Mouse (Mus musculus): Measurements from ENCODE around the gene Hap1. TPM values are rescaled to one million over a fixed set of nuclear protein-coding genes. Genes with fewer than 3 reads are reported as not detected.
A peak's percentile ranks its signal among the peaks of the same experiment; 100 is the strongest.

Hap1 gene
- polyA plus RNA-seq, 1 experiment, result 1.0 TPM

- H3K4me3 ChIP-seq, result no peak overlapping the region
- H3K27me3 ChIP-seq (ENCODE audit: control insufficient read depth, insufficient read depth, insufficient read length), result peaks cover 8% of the 10 kb centered on the region
- no peak overlapping the region for H3ac ChIP-seq (ENCODE audit: control insufficient read depth, insufficient read length)
- no peak for TF ChIP-seq E2F4 (IDR thresholded peaks at IDR 0.05; ENCODE audit: insufficient read depth)
- no peak for TF ChIP-seq MYOD1 (IDR thresholded peaks at IDR 0.05; ENCODE audit: control insufficient read depth in 1 of 3, insufficient read length in 2 of 3, low read depth in 2 of 3)
- TF ChIP-seq CEBPB (IDR thresholded peaks at IDR 0.05; ENCODE audit: insufficient read depth, poor library complexity, severe bottlenecking), result no peak
- TF ChIP-seq SRF (IDR thresholded peaks at IDR 0.05; ENCODE audit: control insufficient read depth, insufficient read length, low read depth), result no peak
- TF ChIP-seq TCF3 (IDR thresholded peaks at IDR 0.05; ENCODE audit: insufficient read length, low read depth), result no peak
- TF ChIP-seq MAX (IDR thresholded peaks at IDR 0.05; ENCODE audit: low read depth), result no peak
- no peak for TF ChIP-seq REST (IDR thresholded peaks at IDR 0.05; ENCODE audit: insufficient read depth, insufficient read length)
- TF ChIP-seq MYOG (IDR thresholded peaks at IDR 0.05; ENCODE audit: control insufficient read depth in 1 of 3, insufficient read depth in 1 of 3, insufficient read length in 2 of 3, low read depth in 2 of 3), result no peak
- no peaks in the 10 kb centered on the region for H3K79me2 ChIP-seq (ENCODE audit: control insufficient read depth, insufficient read depth)
- no peaks in the 10 kb centered on the region for H3K36me3 ChIP-seq (ENCODE audit: control insufficient read depth, insufficient read depth)
- no peak overlapping the region for H3K4me2 ChIP-seq (ENCODE audit: low read depth)
Observed at GRCm38 (mm10) chr11:100357408-100357807, 1.5 kb upstream of the Hap1 start.

- TF ChIP-seq MYOD1 (IDR thresholded peaks at IDR 0.05; ENCODE audit: control insufficient read depth in 1 of 3, insufficient read length in 2 of 3, low read depth in 2 of 3) (no peak), CEBPB (IDR thresholded peaks at IDR 0.05; ENCODE audit: insufficient read depth, poor library complexity, severe bottlenecking) (no peak), TCF12 (IDR thresholded peaks at IDR 0.05; ENCODE audit: insufficient read depth, poor library complexity, severe bottlenecking) (no peak), MAX (IDR thresholded peaks at IDR 0.05; ENCODE audit: low read depth) (no peak), POLR2AphosphoS2 (IDR thresholded peaks at IDR 0.05; ENCODE audit: insufficient read length, low read depth) (no peak)
- H3K36me3 ChIP-seq (ENCODE audit: control insufficient read depth, insufficient read depth), result no peaks in the 10 kb centered on the region
- H3K4me3 ChIP-seq, result peak overlapping the region; percentile 33
- no peaks in the 10 kb centered on the region for H3K79me2 ChIP-seq (ENCODE audit: control insufficient read depth, insufficient read depth)
- no peak overlapping the region for H3ac ChIP-seq (ENCODE audit: control insufficient read depth, insufficient read length)
- peak overlapping the region; percentile 100 for H3K4me2 ChIP-seq (ENCODE audit: low read depth)
- peaks cover 8% of the 10 kb centered on the region for H3K27me3 ChIP-seq (ENCODE audit: control insufficient read depth, insufficient read depth, insufficient read length)
Observed at GRCm38 (mm10) chr11:100356819-100357211, 887 bp upstream of the Hap1 start.

DNA sequence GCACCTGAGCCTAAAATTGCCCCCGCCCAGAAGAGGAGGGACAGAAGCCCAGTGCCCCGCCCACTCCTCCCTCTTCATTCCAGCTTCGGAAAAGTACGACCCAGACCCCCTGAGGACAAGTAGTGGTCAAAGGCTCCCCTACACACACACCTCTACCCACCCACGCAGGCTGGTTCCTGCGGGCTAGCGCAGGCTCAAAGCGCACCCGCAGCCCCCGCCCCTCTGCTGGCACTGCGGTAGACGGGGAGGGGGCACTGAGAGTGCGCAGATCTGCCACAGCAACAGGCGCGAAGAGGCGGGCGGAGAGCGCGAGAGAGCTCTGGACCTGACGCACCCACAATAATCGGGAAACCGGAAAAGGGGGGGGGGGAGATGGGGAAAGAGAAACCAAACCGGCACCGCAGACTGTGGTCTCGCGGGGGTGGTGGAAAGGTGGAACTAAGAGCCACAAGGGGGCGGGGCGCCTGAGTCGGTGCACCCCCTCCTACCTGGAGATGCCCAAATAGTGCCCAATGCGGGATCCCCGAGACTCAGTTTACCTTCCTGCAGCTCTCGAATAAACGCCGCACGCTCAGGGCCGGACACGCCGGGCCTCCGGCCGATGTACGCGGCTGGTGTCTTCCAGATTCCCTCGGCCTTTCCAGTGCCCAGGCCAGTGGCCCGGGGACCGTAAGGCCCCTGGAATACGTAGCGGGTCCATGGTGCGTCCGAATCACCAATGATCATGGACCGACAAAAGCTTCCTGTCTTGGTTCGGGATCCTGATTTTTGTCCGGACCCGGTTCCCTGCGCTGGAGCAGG, 577 bp downstream of the Hap1 start:
- peak overlapping the region; percentile 100 for H3K4me2 ChIP-seq (ENCODE audit: low read depth)
- H3K79me2 ChIP-seq (ENCODE audit: control insufficient read depth, insufficient read depth), result no peaks in the 10 kb centered on the region
- H3K4me3 ChIP-seq, result peak overlapping the region; percentile 33
- peaks cover 8% of the 10 kb centered on the region for H3K27me3 ChIP-seq (ENCODE audit: control insufficient read depth, insufficient read depth, insufficient read length)
- H3ac ChIP-seq (ENCODE audit: control insufficient read depth, insufficient read length), result no peak overlapping the region
- H3K36me3 ChIP-seq (ENCODE audit: control insufficient read depth, insufficient read depth), result no peaks in the 10 kb centered on the region
- no peak for TF ChIP-seq MAX (IDR thresholded peaks at IDR 0.05; ENCODE audit: low read depth)
- TF ChIP-seq E2F4 (IDR thresholded peaks at IDR 0.05; ENCODE audit: insufficient read depth), result no peak
- TF ChIP-seq POLR2AphosphoS2 (IDR thresholded peaks at IDR 0.05; ENCODE audit: insufficient read length, low read depth), result no peak
- TF ChIP-seq MYOD1 (IDR thresholded peaks at IDR 0.05; ENCODE audit: control insufficient read depth in 1 of 3, insufficient read length in 2 of 3, low read depth in 2 of 3), result no peak
- TF ChIP-seq TCF3 (IDR thresholded peaks at IDR 0.05; ENCODE audit: insufficient read length, low read depth), result no peak
- no peak for TF ChIP-seq USF1 (IDR thresholded peaks at IDR 0.05; ENCODE audit: low read depth)
- TF ChIP-seq CEBPB (IDR thresholded peaks at IDR 0.05; ENCODE audit: insufficient read depth, poor library complexity, severe bottlenecking), result no peak
- TF ChIP-seq REST (IDR thresholded peaks at IDR 0.05; ENCODE audit: insufficient read depth, insufficient read length), result no peak
- TF ChIP-seq SRF (IDR thresholded peaks at IDR 0.05; ENCODE audit: control insufficient read depth, insufficient read length, low read depth), result no peak
- TF ChIP-seq POLR2A (IDR thresholded peaks at IDR 0.05; ENCODE audit: insufficient read length, low read depth), result no peak
- no peak for TF ChIP-seq TCF12 (IDR thresholded peaks at IDR 0.05; ENCODE audit: insufficient read depth, poor library complexity, severe bottlenecking)
- no peak for TF ChIP-seq MYOG (IDR thresholded peaks at IDR 0.05; ENCODE audit: control insufficient read depth in 1 of 3, insufficient read depth in 1 of 3, insufficient read length in 2 of 3, low read depth in 2 of 3)

DNA sequence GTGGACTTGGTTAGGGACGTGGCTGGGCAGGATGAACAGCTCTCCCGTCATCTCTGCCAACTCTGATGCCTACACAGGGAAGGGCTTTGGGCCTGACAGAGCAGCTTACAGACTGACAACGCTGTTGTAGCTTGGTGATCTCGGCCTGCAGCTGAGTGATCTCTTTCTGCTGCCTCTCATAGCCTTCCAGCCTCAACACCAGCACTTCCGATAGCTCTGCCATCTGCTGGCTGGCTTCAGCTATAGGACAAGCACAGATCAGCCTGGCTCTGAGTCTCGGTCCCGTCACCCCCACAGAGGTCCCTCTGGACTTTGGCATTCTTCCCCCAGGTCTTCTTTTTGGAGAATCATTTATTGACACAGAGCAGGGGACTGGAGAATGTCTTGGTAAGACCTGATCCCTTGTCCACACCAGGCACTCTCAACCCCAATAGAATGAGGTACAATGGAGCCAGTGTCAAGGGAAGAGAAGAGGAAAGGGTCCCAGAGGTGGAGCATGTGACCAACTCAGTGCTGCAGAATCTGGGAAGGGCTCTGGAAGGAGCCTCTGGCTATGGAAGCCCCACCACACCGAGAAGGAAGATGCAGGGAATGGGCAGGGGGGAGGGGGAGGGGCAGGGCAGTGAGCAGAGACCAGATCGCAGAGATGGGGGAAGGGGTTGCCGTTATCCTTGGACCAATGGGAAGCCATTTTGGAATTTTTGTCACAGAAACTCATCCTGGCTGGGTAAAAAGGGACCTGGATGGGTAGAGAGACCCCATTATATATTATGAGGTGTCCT, 3.7 kb downstream of the Hap1 start:
- no peak for TF ChIP-seq TCF12 (IDR thresholded peaks at IDR 0.05; ENCODE audit: insufficient read depth, poor library complexity, severe bottlenecking)
- no peak for TF ChIP-seq CEBPB (IDR thresholded peaks at IDR 0.05; ENCODE audit: insufficient read depth, poor library complexity, severe bottlenecking)
- TF ChIP-seq E2F4 (IDR thresholded peaks at IDR 0.05; ENCODE audit: insufficient read depth), result no peak
- TF ChIP-seq MAX (IDR thresholded peaks at IDR 0.05; ENCODE audit: low read depth), result no peak
- Histone ChIP-seq H3K4me2 (ENCODE audit: low read depth) (no peak overlapping the region), H3K79me2 (ENCODE audit: control insufficient read depth, insufficient read depth) (no peaks in the 10 kb centered on the region), H3K27me3 (ENCODE audit: control insufficient read depth, insufficient read depth, insufficient read length) (peaks cover 21% of the 10 kb centered on the region), H3K4me3 (no peak overlapping the region), H3ac (ENCODE audit: control insufficient read depth, insufficient read length) (no peak overlapping the region), H3K36me3 (ENCODE audit: control insufficient read depth, insufficient read depth) (no peaks in the 10 kb centered on the region)

DNA sequence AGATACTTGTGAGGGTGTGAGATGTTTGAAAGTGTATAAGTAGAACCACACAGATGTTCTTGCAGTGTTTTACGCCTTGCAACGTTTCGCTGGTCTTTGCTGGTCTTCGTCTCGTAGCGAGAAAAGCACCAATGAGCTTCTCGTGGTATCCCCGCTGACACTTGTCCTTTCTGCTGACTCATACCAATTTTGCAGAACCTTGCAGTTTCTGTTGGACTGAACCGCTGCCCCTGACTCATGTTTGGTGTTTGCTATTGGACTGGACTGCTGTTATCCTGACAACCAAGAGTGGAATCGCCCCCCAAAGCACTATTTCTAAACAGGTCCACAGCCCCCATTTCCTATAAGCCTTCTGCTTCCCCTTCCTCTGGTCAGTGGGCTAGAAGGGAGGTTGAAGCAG, 11.7 kb downstream of the Hap1 start:
- Histone ChIP-seq H3K36me3 (ENCODE audit: control insufficient read depth, insufficient read depth) (no peaks in the 10 kb centered on the region), H3K79me2 (ENCODE audit: control insufficient read depth, insufficient read depth) (no peaks in the 10 kb centered on the region), H3ac (ENCODE audit: control insufficient read depth, insufficient read length) (no peak overlapping the region), H3K27me3 (ENCODE audit: control insufficient read depth, insufficient read depth, insufficient read length) (peaks cover 15% of the 10 kb centered on the region), H3K4me3 (no peak overlapping the region), H3K4me2 (ENCODE audit: low read depth) (no peak overlapping the region)
- TF ChIP-seq SRF (IDR thresholded peaks at IDR 0.05; ENCODE audit: control insufficient read depth, insufficient read length, low read depth) (no peak), REST (IDR thresholded peaks at IDR 0.05; ENCODE audit: insufficient read depth, insufficient read length) (no peak), E2F4 (IDR thresholded peaks at IDR 0.05; ENCODE audit: insufficient read depth) (no peak), TCF3 (IDR thresholded peaks at IDR 0.05; ENCODE audit: insufficient read length, low read depth) (no peak), TCF12 (IDR thresholded peaks at IDR 0.05; ENCODE audit: insufficient read depth, poor library complexity, severe bottlenecking) (no peak), CEBPB (IDR thresholded peaks at IDR 0.05; ENCODE audit: insufficient read depth, poor library complexity, severe bottlenecking) (no peak), USF1 (IDR thresholded peaks at IDR 0.05; ENCODE audit: low read depth) (no peak), POLR2A (IDR thresholded peaks at IDR 0.05; ENCODE audit: insufficient read length, low read depth) (no peak), MYOD1 (IDR thresholded peaks at IDR 0.05; ENCODE audit: control insufficient read depth in 1 of 3, insufficient read length in 2 of 3, low read depth in 2 of 3) (no peak), MYOG (IDR thresholded peaks at IDR 0.05; ENCODE audit: control insufficient read depth in 1 of 3, insufficient read depth in 1 of 3, insufficient read length in 2 of 3, low read depth in 2 of 3) (no peak), MAX (IDR thresholded peaks at IDR 0.05; ENCODE audit: low read depth) (no peak), POLR2AphosphoS2 (IDR thresholded peaks at IDR 0.05; ENCODE audit: insufficient read length, low read depth) (no peak)
